Comparison of ENCODE assay signal across 13 mouse cellular contexts in genomic region chr6:91796064-91796463, GRCm38 (mm10). TPM values are rescaled to one million over a fixed set of nuclear protein-coding genes. Genes with fewer than 3 reads are reported as not detected.
DNase-seq lines count a peak whose midpoint lies in the region; ATAC-seq lines count a peak whose summit lies in the region.
"Had no signal": no experiment of that assay in that cellular context is flagged by ENCODE, and none has a peak within 500 bp of the region (broad histone marks: within the 10 kb centered on the region; RNA-seq: fewer than 3 reads in every experiment).

No protein-coding gene starts in this region.

- H3K27ac ChIP-seq in hindbrain, embryonic 10.5 days, result 0 out of 2 replicates have a peak overlapping the region, but pooled peaks have one; percentile 29
- H3K27ac ChIP-seq in hindbrain, embryonic 11.5 days (ENCODE audit: low read depth, low read length), result no peak overlapping the region
- H3K27ac ChIP-seq in heart, embryonic 14.5 days (replicated peaks in 1 of 2; ENCODE audit: control insufficient read depth in 1 of 2, insufficient read depth in 1 of 2, low read depth in 2 of 2, low read length in 2 of 2), result peak overlapping the region; percentile 56 to 62
- H3K27ac ChIP-seq: embryonic facial prominence, embryonic 15.5 days had no signal

- H3K4me3 ChIP-seq in hindbrain, embryonic 10.5 days, result no peak overlapping the region
- no peak overlapping the region for H3K4me3 ChIP-seq in hindbrain, embryonic 11.5 days (ENCODE audit: low read depth, low read length)
- H3K4me3 ChIP-seq in heart, embryonic 14.5 days (ENCODE audit: control insufficient read depth in 1 of 2, insufficient read depth in 1 of 2, low read depth in 1 of 2, low read length in 2 of 2), result peak overlapping the region; percentile 28 to 39
- H3K4me3 ChIP-seq: embryonic facial prominence, embryonic 15.5 days had no signal

- H3K4me2 ChIP-seq in hindbrain, embryonic 11.5 days (replicated peaks; ENCODE audit: low read depth, low read length), result no peak overlapping the region
- peak overlapping the region; percentile 67 for H3K4me2 ChIP-seq in heart, embryonic 14.5 days (ENCODE audit: low read length)
- H3K4me2 ChIP-seq: embryonic facial prominence, embryonic 15.5 days had no signal

- H3K4me1 ChIP-seq in hindbrain, embryonic 10.5 days (replicated peaks), result peaks cover 59% of the 10 kb centered on the region
- no peaks in the 10 kb centered on the region; the same call in 1 of the 2 replicates for H3K4me1 ChIP-seq in hindbrain, embryonic 11.5 days (replicated peaks; ENCODE audit: control insufficient read depth, insufficient read depth, low read length)
- peaks cover 57 to 85% of the 10 kb centered on the region in 2 experiments for H3K4me1 ChIP-seq in heart, embryonic 14.5 days (ENCODE audit: control insufficient read depth in 2 of 2, insufficient read depth in 2 of 2, low read length in 2 of 2)
- H3K4me1 ChIP-seq: embryonic facial prominence, embryonic 15.5 days had no signal

- H3K9me3 ChIP-seq in hindbrain, embryonic 10.5 days, result no peaks in the 10 kb centered on the region
- no peaks in the 10 kb centered on the region for H3K9me3 ChIP-seq in hindbrain, embryonic 11.5 days (ENCODE audit: control insufficient read depth, low read length)
- H3K9me3 ChIP-seq in heart, embryonic 14.5 days (ENCODE audit: control insufficient read depth, low read length), result no peaks in the 10 kb centered on the region
- H3K9me3 ChIP-seq: embryonic facial prominence, embryonic 15.5 days had no signal

- no peak overlapping the region for H3K9ac ChIP-seq in hindbrain, embryonic 11.5 days (ENCODE audit: low read depth, low read length)
- H3K9ac ChIP-seq in heart, embryonic 14.5 days (ENCODE audit: low read length), result peak overlapping the region; percentile 68
- H3K9ac ChIP-seq: embryonic facial prominence, embryonic 15.5 days had no signal

- WGBS in hindbrain, embryonic 10.5 days, result 63% methylated on average over 9 of the region's 9 CpGs
- 69% methylated on average over 9 of the region's 9 CpGs for WGBS in hindbrain, embryonic 11.5 days
- WGBS in heart, embryonic 14.5 days, result 22% methylated on average over 9 of the region's 9 CpGs

- H3K27me3 ChIP-seq in hindbrain, embryonic 10.5 days (ENCODE audit: insufficient read depth, poor library complexity, severe bottlenecking), result 0 out of 2 replicates have a peak, but pooled peaks cover 3% of the 10 kb centered on the region
- no peaks in the 10 kb centered on the region for H3K27me3 ChIP-seq in hindbrain, embryonic 11.5 days (ENCODE audit: control insufficient read depth, insufficient read depth, low read length)
- no peaks in the 10 kb centered on the region for H3K27me3 ChIP-seq in heart, embryonic 14.5 days (ENCODE audit: control insufficient read depth, insufficient read depth, low read length)
- H3K27me3 ChIP-seq: embryonic facial prominence, embryonic 15.5 days had no signal

- DNase-seq in hindbrain, embryonic 10.5 days (ENCODE audit: low spot score), result no peak
- no peak for DNase-seq in hindbrain, embryonic 11.5 days (ENCODE audit: low spot score)
- DNase-seq in kidney, adult 8-10 months, result peak; percentile 81 to 83
- peak; percentile 49 for DNase-seq in right cerebral cortex, postnatal 25 days
- no peak for DNase-seq in urinary bladder, postnatal 4 days (ENCODE audit: low spot score in 2 of 2)
- DNase-seq in Muller cell, postnatal 12 days (ENCODE audit: inconsistent ontology term), result no peak
- DNase-seq: lung, postnatal 10 days; thymus, adult 18-20 months had no signal

- H3K36me3 ChIP-seq in hindbrain, embryonic 10.5 days, result no peaks in the 10 kb centered on the region
- H3K36me3 ChIP-seq in hindbrain, embryonic 11.5 days (ENCODE audit: control insufficient read depth, insufficient read depth, low read length), result no peaks in the 10 kb centered on the region
- no peaks in the 10 kb centered on the region for H3K36me3 ChIP-seq in heart, embryonic 14.5 days (ENCODE audit: control insufficient read depth, insufficient read depth, low read length)
- H3K36me3 ChIP-seq: embryonic facial prominence, embryonic 15.5 days had no signal

- ATAC-seq in hindbrain, embryonic 11.5 days (ENCODE audit: low FRiP score), result no peak
- 0 out of 2 replicates have a peak, but pooled peaks have one; percentile 22 for ATAC-seq in heart, embryonic 14.5 days (ENCODE audit: insufficient number of reproducible peaks, insufficient read depth, low FRiP score, low read depth)
- no peak for ATAC-seq in granulocyte monocyte progenitor cell, adult 5-6 weeks (replicated peaks; ENCODE audit: poor library complexity, severe bottlenecking)
- ATAC-seq: inflammation-experienced regulatory T-cells, adult 6 months had no signal

RNA-seq across cellular contexts. Expression of gene Grip2, which starts 31.0 kb away (rescaled TPM):
- polyA plus RNA-seq in hindbrain, embryonic 10.5 days (2016; fragmentation: Nextera tagmentation; extraction: Ambion mirVana), result 0.36 and 0.71 TPM in 2 replicates
- polyA plus RNA-seq in hindbrain, embryonic 11.5 days (2014; fragmentation: Nextera tagmentation; extraction: Ambion mirVana), result 0.60 and 0.63 TPM in 2 replicates
- polyA plus RNA-seq in heart, embryonic 14.5 days (2014; fragmentation: Nextera tagmentation; extraction: Ambion mirVana), result 6.7 and 7.8 TPM in 2 replicates
- total RNA-seq in granulocyte monocyte progenitor cell, adult 5-6 weeks (2014; fragmentation: Nextera tagmentation), result not detected in 2 replicates
- not detected in 2 replicates for total RNA-seq in granulocyte monocyte progenitor cell, adult 5-6 weeks (2017)
- total RNA-seq: monocyte, adult 5-6 weeks had no signal

Comparison
In these comparisons a context has a peak if more than half of its experiments do, and no peak if none do; other contexts are left out.
1. DNase-seq: peak in kidney, adult 8-10 months (2 of 2) and right cerebral cortex, postnatal 25 days (single experiment); none in hindbrain, embryonic 10.5 days (single experiment), hindbrain, embryonic 11.5 days (single experiment), urinary bladder, postnatal 4 days (0 of 2) and Muller cell, postnatal 12 days (single experiment).
2. H3K4me3 ChIP-seq: peak in heart, embryonic 14.5 days (2 of 2); none in hindbrain, embryonic 10.5 days (single experiment) and hindbrain, embryonic 11.5 days (single experiment).